Mouse (Mus musculus) 3T3-L1 (cell line): Measurements from ENCODE around the gene Rgs19.
A peak's percentile ranks its signal among the peaks of the same experiment; 100 is the strongest.

Experiments
- DNase-seq: peaks from one replicate; pipeline ENCODE4 v3.0.0-alpha.2; 2015; ENCODE audit warnings: low read depth, low spot score

Gene Rgs19

GRCm38 (mm10) chr2:181683381-181683780 is 10.4 kb downstream of the Rgs19 start:
- peak; percentile 18 for DNase-seq

- no peak for DNase-seq
Measured at GRCm38 (mm10) chr2:181681978-181682377, 11.8 kb downstream of the Rgs19 start.

- DNase-seq = peak; percentile 37
Measured at GRCm38 (mm10) chr2:181680716-181681117, 13.1 kb downstream of the Rgs19 start.

GRCm38 (mm10) chr2:181679951-181680715 is 13.6 kb downstream of the Rgs19 start, which contains the start of gene Tcea2:
Tcea2 (plus strand) TSS chr2:181680310.
- peak; percentile 76 for DNase-seq

- DNase-seq = peak; percentile 94
Measured at GRCm38 (mm10) chr2:181678780-181679179, 15.0 kb downstream of the Rgs19 start.

- no peak for DNase-seq
Measured at GRCm38 (mm10) chr2:181677755-181678098, 16.1 kb downstream of the Rgs19 start.

- DNase-seq = peak; percentile 58
Measured at GRCm38 (mm10) chr2:181677096-181677754, 16.6 kb downstream of the Rgs19 start.

GRCm38 (mm10) chr2:181676424-181676823 is 17.4 kb downstream of the Rgs19 start:
- peak; percentile 61 for DNase-seq

GRCm38 (mm10) chr2:181675454-181675853 is 18.3 kb downstream of the Rgs19 start:
- peak; percentile 81 for DNase-seq

GRCm38 (mm10) chr2:181674934-181675333 is 18.8 kb downstream of the Rgs19 start:
- no peak for DNase-seq

- DNase-seq = peak; percentile 57
Measured at GRCm38 (mm10) chr2:181673501-181673900, 20.3 kb downstream of the Rgs19 start.

GRCm38 (mm10) chr2:181671984-181672383 is 21.8 kb downstream of the Rgs19 start:
- no peak for DNase-seq

GRCm38 (mm10) chr2:181671326-181671725 is 22.5 kb downstream of the Rgs19 start, which contains the start of gene Sox18:
Sox18 (minus strand) TSS chr2:181671640.
- no peak for DNase-seq

- DNase-seq = no peak
Measured at GRCm38 (mm10) chr2:181670913-181671311, 22.9 kb downstream of the Rgs19 start.

- DNase-seq = no peak
Measured at GRCm38 (mm10) chr2:181670285-181670912, 23.4 kb downstream of the Rgs19 start.

- DNase-seq = no peak
Measured at GRCm38 (mm10) chr2:181663298-181663630, 30.5 kb downstream of the Rgs19 start.

GRCm38 (mm10) chr2:181662620-181663297 is 31.0 kb downstream of the Rgs19 start:
- DNase-seq = no peak

- peak; percentile 70 for DNase-seq
Measured at GRCm38 (mm10) chr2:181659609-181660055, 34.1 kb downstream of the Rgs19 start.

- peak; percentile 33 for DNase-seq
Measured at GRCm38 (mm10) chr2:181658930-181659555, 34.7 kb downstream of the Rgs19 start.

GRCm38 (mm10) chr2:181658528-181658927 is 35.2 kb downstream of the Rgs19 start:
- DNase-seq = no peak

- DNase-seq = no peak
Measured at GRCm38 (mm10) chr2:181657441-181657840, 36.3 kb downstream of the Rgs19 start.
